In genomic region chr8:87688348-87688747, GRCm38 (mm10) we compare ENCODE assay signal across 25 mouse cellular contexts.
DNase-seq lines count a peak whose midpoint lies in the region; ATAC-seq and TF ChIP-seq lines count a peak whose summit lies in the region.
"Had no signal": no experiment of that assay in that cellular context is flagged by ENCODE, and none has a peak within 500 bp of the region (broad histone marks: within the 10 kb centered on the region; RNA-seq: fewer than 3 reads in every experiment).

No protein-coding gene starts in this region.

- no peaks in the 10 kb centered on the region for H3K27me3 ChIP-seq in forebrain, embryonic 15.5 days
- no peaks in the 10 kb centered on the region for H3K27me3 ChIP-seq in hindbrain, embryonic 15.5 days
- no peaks in the 10 kb centered on the region for H3K27me3 ChIP-seq in midbrain, embryonic 15.5 days (replicated peaks)
- H3K27me3 ChIP-seq: embryonic facial prominence, embryonic 12.5 days; intestine, embryonic 15.5 days; stomach, embryonic 15.5 days had no signal

- DNase-seq in cerebellum, postnatal 14 days = peak; percentile 45 to 46
- no peak for DNase-seq in cerebellum, postnatal 36 days
- no peak for DNase-seq in left cerebral cortex, adult 2 months (ENCODE audit: extremely low spot score in 1 of 2, low spot score in 2 of 2)
- DNase-seq in left cerebral cortex, adult 11 months (ENCODE audit: low spot score) = no peak
- DNase-seq: adrenal gland, postnatal 25 days; gastrocnemius, postnatal 10 days; heart, adult 2 months; heart, postnatal 36 days; kidney, postnatal 10 days; layer of hippocampus, postnatal 36 days; lung, adult 18-20 months; lung, postnatal 14 days; thymus, adult 18-20 months had no signal

- intact Hi-C loops in left cerebral cortex, adult 2 months (cut with DNase I) = no loop called here

- no peak for TF ChIP-seq CTCF in left cerebral cortex, adult 2 months (IDR thresholded peaks at IDR 0.05)

- no peak for ATAC-seq in forebrain, embryonic 15.5 days (replicated peaks)
- ATAC-seq in hindbrain, embryonic 15.5 days (ENCODE audit: low FRiP score, low read depth) = no peak
- no peak for ATAC-seq in midbrain, embryonic 15.5 days (replicated peaks)
- ATAC-seq in monocyte, adult 5-6 weeks (replicated peaks; ENCODE audit: insufficient number of reproducible peaks, low FRiP score, low TSS enrichment, poor library complexity, severe bottlenecking) = no peak
- ATAC-seq: intestine, embryonic 15.5 days had no signal

- no peak overlapping the region for H3K4me2 ChIP-seq in forebrain, embryonic 15.5 days (replicated peaks)
- no peak overlapping the region for H3K4me2 ChIP-seq in hindbrain, embryonic 15.5 days
- no peak overlapping the region for H3K4me2 ChIP-seq in midbrain, embryonic 15.5 days
- H3K4me2 ChIP-seq: embryonic facial prominence, embryonic 12.5 days; intestine, embryonic 15.5 days; stomach, embryonic 15.5 days had no signal

- H3K4me3 ChIP-seq in forebrain, embryonic 15.5 days = no peak overlapping the region
- H3K4me3 ChIP-seq in hindbrain, embryonic 15.5 days = no peak overlapping the region
- no peak overlapping the region for H3K4me3 ChIP-seq in midbrain, embryonic 15.5 days
- H3K4me3 ChIP-seq in left cerebral cortex, adult 2 months = no peak overlapping the region
- H3K4me3 ChIP-seq: embryonic facial prominence, embryonic 12.5 days; erythroblast, embryonic 14.5 days; heart, adult 2 months; intestine, embryonic 15.5 days; layer of hippocampus, adult 2 months; limb, embryonic 10.5 days; myocyte; stomach, embryonic 15.5 days had no signal

- H3K9me3 ChIP-seq in forebrain, embryonic 15.5 days = no peaks in the 10 kb centered on the region
- H3K9me3 ChIP-seq in hindbrain, embryonic 15.5 days = no peaks in the 10 kb centered on the region
- H3K9me3 ChIP-seq in midbrain, embryonic 15.5 days = no peaks in the 10 kb centered on the region
- H3K9me3 ChIP-seq: embryonic facial prominence, embryonic 12.5 days; intestine, embryonic 15.5 days; limb, embryonic 10.5 days; stomach, embryonic 15.5 days had no signal

- H3K9ac ChIP-seq in forebrain, embryonic 15.5 days (replicated peaks) = no peak overlapping the region
- H3K9ac ChIP-seq in hindbrain, embryonic 15.5 days = no peak overlapping the region
- no peak overlapping the region for H3K9ac ChIP-seq in midbrain, embryonic 15.5 days
- H3K9ac ChIP-seq: embryonic facial prominence, embryonic 12.5 days; intestine, embryonic 15.5 days; stomach, embryonic 15.5 days had no signal

- WGBS in forebrain, embryonic 15.5 days = 18% methylated on average over 4 of the region's 4 CpGs
- WGBS in hindbrain, embryonic 15.5 days = 40% methylated on average over 4 of the region's 4 CpGs
- WGBS in midbrain, embryonic 15.5 days = 18% methylated on average over 4 of the region's 4 CpGs

- H3K36me3 ChIP-seq in forebrain, embryonic 15.5 days = no peaks in the 10 kb centered on the region
- no peaks in the 10 kb centered on the region for H3K36me3 ChIP-seq in hindbrain, embryonic 15.5 days
- H3K36me3 ChIP-seq in midbrain, embryonic 15.5 days (replicated peaks) = no peaks in the 10 kb centered on the region
- H3K36me3 ChIP-seq: G1E; intestine, embryonic 15.5 days had no signal

- peak overlapping the region; percentile 86 for H3K27ac ChIP-seq in forebrain, embryonic 15.5 days (replicated peaks)
- peak overlapping the region; percentile 85 for H3K27ac ChIP-seq in hindbrain, embryonic 15.5 days (replicated peaks)
- peak overlapping the region; percentile 88 for H3K27ac ChIP-seq in midbrain, embryonic 15.5 days
- H3K27ac ChIP-seq in left cerebral cortex, adult 2 months = no peak overlapping the region
- H3K27ac ChIP-seq: embryonic facial prominence, embryonic 12.5 days; heart, adult 2 months; intestine, embryonic 15.5 days; layer of hippocampus, adult 2 months; stomach, embryonic 15.5 days had no signal

- H3K4me1 ChIP-seq in forebrain, embryonic 15.5 days = peaks cover 75% of the 10 kb centered on the region
- peaks cover 94% of the 10 kb centered on the region for H3K4me1 ChIP-seq in hindbrain, embryonic 15.5 days (replicated peaks)
- peaks cover 86% of the 10 kb centered on the region for H3K4me1 ChIP-seq in midbrain, embryonic 15.5 days

Comparison
In these comparisons a context has a peak if more than half of its experiments do, and no peak if none do; other contexts are left out.
1. DNase-seq: peak in cerebellum, postnatal 14 days (2 of 2); none in cerebellum, postnatal 36 days (0 of 2), left cerebral cortex, adult 2 months (0 of 2) and left cerebral cortex, adult 11 months (single experiment).